8 mouse cellular contexts compared by ENCODE assay signal in genomic region chr17:46031621-46032211, GRCm38 (mm10). TPM values are rescaled to one million over a fixed set of nuclear protein-coding genes. Genes with fewer than 3 reads are reported as not detected.
A peak's percentile ranks its signal among the peaks of the same experiment; 100 is the strongest.
DNase-seq lines count a peak whose midpoint lies in the region; ATAC-seq and TF ChIP-seq lines count a peak whose summit lies in the region.

No protein-coding gene starts in this region.

- no peak for ATAC-seq in forebrain, embryonic 11.5 days (replicated peaks; ENCODE audit: low FRiP score)
- peak; percentile 17 for ATAC-seq in heart, postnatal 0 days (ENCODE audit: insufficient read depth, low read depth)

- H3K27ac ChIP-seq in forebrain, embryonic 11.5 days (ENCODE audit: low read depth, low read length) = peak overlapping the region; percentile 76
- peak overlapping the region; percentile 99 for H3K27ac ChIP-seq in heart, postnatal 0 days (ENCODE audit: low read depth)
- H3K27ac ChIP-seq in olfactory bulb, adult 2 months (ENCODE audit: insufficient read depth, low read depth, low read length) = peak overlapping the region; percentile 59

- no peaks in the 10 kb centered on the region for H3K36me3 ChIP-seq in forebrain, embryonic 11.5 days (ENCODE audit: control insufficient read depth, insufficient read depth, low read length)
- H3K36me3 ChIP-seq in heart, postnatal 0 days (replicated peaks; ENCODE audit: control insufficient read depth, insufficient read depth, low read length) = no peaks in the 10 kb centered on the region

- WGBS in forebrain, embryonic 11.5 days = 0% methylated on average over 50 of the region's 50 CpGs
- under 1% methylated on average over 50 of the region's 50 CpGs for WGBS in heart, postnatal 0 days
- under 1% methylated on average over 50 of the region's 50 CpGs for WGBS in lung, adult 2 months
- under 1% methylated on average over 50 of the region's 50 CpGs for WGBS in olfactory bulb, adult 2 months

- peak overlapping the region; percentile 86 for H3K4me2 ChIP-seq in forebrain, embryonic 11.5 days (ENCODE audit: low read depth, low read length, severe bottlenecking)
- H3K4me2 ChIP-seq in heart, postnatal 0 days (ENCODE audit: low read depth, low read length) = peak overlapping the region; percentile 87

- H3K4me1 ChIP-seq in forebrain, embryonic 11.5 days (replicated peaks; ENCODE audit: control insufficient read depth, insufficient read depth, low read length) = peaks cover 30% of the 10 kb centered on the region
- peaks cover 34% of the 10 kb centered on the region for H3K4me1 ChIP-seq in heart, postnatal 0 days (ENCODE audit: control insufficient read depth, insufficient read depth)
- H3K4me1 ChIP-seq in lung, adult 2 months (ENCODE audit: control insufficient read depth, insufficient read depth, low read length) = no peaks in the 10 kb centered on the region
- H3K4me1 ChIP-seq in olfactory bulb, adult 2 months (ENCODE audit: control insufficient read depth, insufficient read depth, low read length) = peaks cover 23% of the 10 kb centered on the region

- no peaks in the 10 kb centered on the region for H3K9me3 ChIP-seq in forebrain, embryonic 11.5 days (ENCODE audit: control insufficient read depth, low read length)
- no peaks in the 10 kb centered on the region for H3K9me3 ChIP-seq in heart, postnatal 0 days (replicated peaks; ENCODE audit: control insufficient read depth, low read length)

- peak overlapping the region; percentile 90 for H3K4me3 ChIP-seq in forebrain, embryonic 11.5 days (ENCODE audit: low read depth, low read length)
- H3K4me3 ChIP-seq in heart, postnatal 0 days (ENCODE audit: low read depth, low read length) = peak overlapping the region; percentile 88
- H3K4me3 ChIP-seq in lung, adult 2 months (replicated peaks; ENCODE audit: extremely low read depth, low read depth, low read length) = peak overlapping the region; percentile 91
- peak overlapping the region; percentile 59 for H3K4me3 ChIP-seq in olfactory bulb, adult 2 months (ENCODE audit: insufficient read depth, low read depth, low read length)

- no peak; the same call in 1 of the 2 replicates for TF ChIP-seq POLR2A in lung, adult 2 months (IDR thresholded peaks at IDR 0.05; ENCODE audit: borderline replicate concordance, extremely low read depth, low read depth, low read length)
- TF ChIP-seq POLR2A in olfactory bulb, adult 2 months (IDR thresholded peaks at IDR 0.05; ENCODE audit: insufficient read depth, low read depth, low read length) = no peak

- no peak for TF ChIP-seq CTCF in heart, postnatal 0 days (IDR thresholded peaks at IDR 0.05; ENCODE audit: low read depth)
- TF ChIP-seq CTCF in lung, adult 2 months (IDR thresholded peaks at IDR 0.05; ENCODE audit: insufficient read depth, low read length) = no peak
- TF ChIP-seq CTCF in olfactory bulb, adult 2 months (IDR thresholded peaks at IDR 0.05; ENCODE audit: insufficient read depth, low read depth, low read length) = no peak

- TF ChIP-seq EP300 in heart, postnatal 0 days (IDR thresholded peaks at IDR 0.05; ENCODE audit: low read depth) = no peak

- peak overlapping the region; percentile 88 for H3K9ac ChIP-seq in forebrain, embryonic 11.5 days (ENCODE audit: low read length)
- peak overlapping the region; percentile 97 for H3K9ac ChIP-seq in heart, postnatal 0 days (replicated peaks; ENCODE audit: low read depth, low read length)

- peak; percentile 77 for DNase-seq in 3T3-L1 (ENCODE audit: low read depth, low spot score)
- DNase-seq in adrenal gland, postnatal 36 days = peak; percentile 83 to 86
- DNase-seq in forebrain, embryonic 11.5 days (ENCODE audit: low spot score) = peak; percentile 83
- peak; percentile 65 for DNase-seq in heart, postnatal 0 days (ENCODE audit: low spot score)
- peak; percentile 79 to 87 for DNase-seq in kidney, postnatal 4 days
- peak; percentile 77 for DNase-seq in lung, adult 2 months
- DNase-seq in thymus, postnatal 25 days = peak; percentile 33

- no peaks in the 10 kb centered on the region; the same call in 1 of the 2 replicates for H3K27me3 ChIP-seq in forebrain, embryonic 11.5 days (ENCODE audit: control insufficient read depth, insufficient read depth, low read length)
- H3K27me3 ChIP-seq in heart, postnatal 0 days (ENCODE audit: control insufficient read depth, insufficient read depth, low read length) = no peaks in the 10 kb centered on the region

RNA-seq across cellular contexts. Expression of gene Vegfa, which starts 0.5 kb away (rescaled TPM):
- total RNA-seq in adrenal gland, postnatal 36 days (2021) = 100 to 1,000 TPM; 330 to 830 TPM
- 2.9 and 3.3 TPM in 2 replicates for polyA plus RNA-seq in forebrain, embryonic 11.5 days (2014; fragmentation: Nextera tagmentation; extraction: Ambion mirVana)
- total RNA-seq in heart, postnatal 0 days (2014; rRNA removed; ENCODE audit: low replicate concordance) = 122 and 224 TPM in 2 replicates
- 5.0 and 5.2 TPM in 2 replicates for polyA plus RNA-seq in heart, postnatal 0 days (2015; fragmentation: Nextera tagmentation; extraction: Ambion mirVana)
- polyA plus RNA-seq in lung, adult 2 months (2012; rRNA removed) = 1,228 and 1,453 TPM in 2 replicates
- not detected in 2 replicates for polyA plus RNA-seq in olfactory bulb, adult 2 months (2012; ENCODE audit: insufficient read depth, insufficient read length, low replicate concordance, missing spikeins)

Comparison
In these comparisons a context has a peak if more than half of its experiments do, and no peak if none do; other contexts are left out.
1. DNase-seq: peak in every context shown above with its lines; median percentile 84 in adrenal gland, postnatal 36 days; 83 in forebrain, embryonic 11.5 days; 83 in kidney, postnatal 4 days; 77 in 3T3-L1; 77 in lung, adult 2 months; 65 in heart, postnatal 0 days; 33 in thymus, postnatal 25 days.
2. RNA of gene Vegfa, which starts 0.5 kb away (polyA plus RNA-seq): 1,228 to 1,453 TPM in lung, adult 2 months; not detected in olfactory bulb, adult 2 months, 5.0 to 5.2 TPM in heart, postnatal 0 days and 2.9 to 3.3 TPM in forebrain, embryonic 11.5 days; every median in the first group is over 10 times any median in the second.
3. Peak in every context shown above with its lines, with median percentiles within 50 percentile points of each other: H3K27ac ChIP-seq and H3K4me3 ChIP-seq.